Comparison of ENCODE assay signal across 23 mouse cellular contexts in the genomic region with DNA sequence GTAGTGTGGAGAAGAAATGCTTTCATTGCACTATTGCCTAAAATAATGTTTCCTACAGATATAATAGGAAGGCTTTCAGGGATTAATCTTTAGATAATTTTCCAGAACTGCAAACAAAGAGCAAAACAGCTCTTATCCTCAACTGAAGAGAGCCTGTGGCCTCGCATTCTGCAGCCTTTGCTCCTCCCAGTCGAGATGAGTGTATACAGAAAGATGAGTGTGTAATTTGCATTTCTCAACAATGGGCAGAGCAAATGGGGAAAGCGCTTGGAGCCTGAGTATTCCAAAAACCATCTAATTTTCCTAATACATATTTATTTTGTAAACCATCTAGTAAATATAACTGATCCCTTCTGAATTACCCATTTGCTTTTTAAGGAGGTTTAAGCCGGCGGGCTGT. TPM values are rescaled to one million over a fixed set of nuclear protein-coding genes. Genes with fewer than 3 reads are reported as not detected.
DNase-seq lines count a peak whose midpoint lies in the region; ATAC-seq and TF ChIP-seq lines count a peak whose summit lies in the region.
"Had no signal": no experiment of that assay in that cellular context is flagged by ENCODE, and none has a peak within 500 bp of the region (broad histone marks: within the 10 kb centered on the region; RNA-seq: fewer than 3 reads in every experiment).

No protein-coding gene starts in this region.

- peak; percentile 60 for ATAC-seq in forebrain, embryonic 14.5 days
- 0 out of 2 replicates have a peak, but pooled peaks have one; percentile 16 for ATAC-seq in midbrain, embryonic 12.5 days (ENCODE audit: low FRiP score, low read depth)
- no peak for ATAC-seq in midbrain, embryonic 11.5 days (ENCODE audit: low FRiP score)
- ATAC-seq in forebrain, embryonic 15.5 days (replicated peaks): 0 out of 2 replicates have a peak, but pooled peaks have one; percentile 33
- ATAC-seq: intestine, embryonic 15.5 days had no signal

- DNase-seq in forebrain, embryonic 14.5 days (ENCODE audit: low spot score): peak; percentile 52
- no peak for DNase-seq in forebrain, embryonic 10.5 days (ENCODE audit: extremely low spot score, low spot score)
- no peak for DNase-seq in midbrain, embryonic 11.5 days (ENCODE audit: low spot score, missing footprints)
- DNase-seq in brain, embryonic 14.5 days (ENCODE audit: low read depth): peak; percentile 67
- no peak for DNase-seq in spleen, postnatal 36 days (ENCODE audit: low spot score in 2 of 2)
- DNase-seq: adrenal gland, adult 2 months; adrenal gland, postnatal 14 days; embryo, embryonic 11 days; gastrocnemius, adult 2 months; gastrocnemius, postnatal 14 days; heart, adult 2 months; heart, postnatal 14 days; heart, postnatal 4 days; kidney, adult 11 months had no signal

- H3K4me3 ChIP-seq in forebrain, embryonic 14.5 days (ENCODE audit: low read depth, low read length): no peak overlapping the region
- H3K4me3 ChIP-seq in forebrain, embryonic 10.5 days: no peak overlapping the region
- no peak overlapping the region for H3K4me3 ChIP-seq in midbrain, embryonic 12.5 days
- no peak overlapping the region for H3K4me3 ChIP-seq in midbrain, embryonic 11.5 days (ENCODE audit: low read depth, low read length)
- H3K4me3 ChIP-seq in forebrain, embryonic 15.5 days: no peak overlapping the region
- H3K4me3 ChIP-seq: embryonic facial prominence, embryonic 10.5 days; embryonic facial prominence, embryonic 13.5 days; erythroblast, embryonic 14.5 days; gastrocnemius, adult 2 months; heart, adult 2 months; heart, embryonic 10.5 days; heart, embryonic 13.5 days; intestine, embryonic 15.5 days had no signal

- no peak overlapping the region for H3K9ac ChIP-seq in forebrain, embryonic 14.5 days (ENCODE audit: low read length)
- H3K9ac ChIP-seq in midbrain, embryonic 12.5 days (replicated peaks): no peak overlapping the region
- no peak overlapping the region for H3K9ac ChIP-seq in midbrain, embryonic 11.5 days (ENCODE audit: low read length)
- H3K9ac ChIP-seq in forebrain, embryonic 15.5 days (replicated peaks): no peak overlapping the region
- H3K9ac ChIP-seq: embryonic facial prominence, embryonic 13.5 days; heart, embryonic 13.5 days; intestine, embryonic 15.5 days had no signal

- H3K27ac ChIP-seq in forebrain, embryonic 14.5 days (ENCODE audit: low read depth, low read length): no peak overlapping the region
- no peak overlapping the region for H3K27ac ChIP-seq in forebrain, embryonic 10.5 days
- H3K27ac ChIP-seq in midbrain, embryonic 12.5 days (replicated peaks): no peak overlapping the region
- no peak overlapping the region for H3K27ac ChIP-seq in midbrain, embryonic 11.5 days (ENCODE audit: low read depth, low read length)
- H3K27ac ChIP-seq in forebrain, embryonic 15.5 days (replicated peaks): 0 out of 2 replicates have a peak overlapping the region, but pooled peaks have one; percentile 16
- H3K27ac ChIP-seq: embryonic facial prominence, embryonic 10.5 days; embryonic facial prominence, embryonic 13.5 days; gastrocnemius, adult 2 months; heart, adult 2 months; heart, embryonic 10.5 days; heart, embryonic 13.5 days; intestine, embryonic 15.5 days had no signal

- H3K9me3 ChIP-seq in forebrain, embryonic 14.5 days (replicated peaks; ENCODE audit: control insufficient read depth, low read length): no peaks in the 10 kb centered on the region
- no peaks in the 10 kb centered on the region for H3K9me3 ChIP-seq in forebrain, embryonic 10.5 days
- no peaks in the 10 kb centered on the region for H3K9me3 ChIP-seq in midbrain, embryonic 12.5 days
- no peaks in the 10 kb centered on the region for H3K9me3 ChIP-seq in midbrain, embryonic 11.5 days (ENCODE audit: control insufficient read depth, low read length)
- no peaks in the 10 kb centered on the region for H3K9me3 ChIP-seq in forebrain, embryonic 15.5 days
- H3K9me3 ChIP-seq: embryonic facial prominence, embryonic 10.5 days; embryonic facial prominence, embryonic 13.5 days; heart, embryonic 10.5 days; heart, embryonic 13.5 days; intestine, embryonic 15.5 days had no signal

- no peak for TF ChIP-seq POLR2A in brain, embryonic 14.5 days (IDR thresholded peaks at IDR 0.05; ENCODE audit: borderline replicate concordance, extremely low read depth, insufficient read depth, insufficient read length, poor library complexity, severe bottlenecking)

- H3K27me3 ChIP-seq in forebrain, embryonic 14.5 days (replicated peaks; ENCODE audit: control insufficient read depth, insufficient read depth, low read length): no peaks in the 10 kb centered on the region
- no peaks in the 10 kb centered on the region for H3K27me3 ChIP-seq in forebrain, embryonic 10.5 days (ENCODE audit: poor library complexity, severe bottlenecking)
- no peaks in the 10 kb centered on the region for H3K27me3 ChIP-seq in midbrain, embryonic 12.5 days
- no peaks in the 10 kb centered on the region for H3K27me3 ChIP-seq in midbrain, embryonic 11.5 days (ENCODE audit: control insufficient read depth, insufficient read depth, low read length)
- no peaks in the 10 kb centered on the region for H3K27me3 ChIP-seq in forebrain, embryonic 15.5 days
- H3K27me3 ChIP-seq: embryonic facial prominence, embryonic 13.5 days; heart, embryonic 13.5 days; intestine, embryonic 15.5 days had no signal

- TF ChIP-seq CTCF in brain, embryonic 14.5 days (IDR thresholded peaks at IDR 0.05; ENCODE audit: borderline replicate concordance, extremely low read depth, insufficient read depth, insufficient read length): no peak

- WGBS in forebrain, embryonic 14.5 days: 54% methylated on average over 5 of the region's 5 CpGs
- 86% methylated on average over 5 of the region's 5 CpGs for WGBS in forebrain, embryonic 10.5 days
- WGBS in midbrain, embryonic 12.5 days: 57% methylated on average over 5 of the region's 5 CpGs
- 70% methylated on average over 5 of the region's 5 CpGs for WGBS in midbrain, embryonic 11.5 days
- 46% methylated on average over 5 of the region's 5 CpGs for WGBS in forebrain, embryonic 15.5 days

- peaks cover 2% of the 10 kb centered on the region; the same call in 1 of the 2 replicates for H3K4me1 ChIP-seq in forebrain, embryonic 14.5 days (ENCODE audit: control insufficient read depth, insufficient read depth, low read length)
- H3K4me1 ChIP-seq in forebrain, embryonic 10.5 days: no peaks in the 10 kb centered on the region
- peaks cover 7% of the 10 kb centered on the region; the same call in 1 of the 2 replicates for H3K4me1 ChIP-seq in midbrain, embryonic 12.5 days
- H3K4me1 ChIP-seq in midbrain, embryonic 11.5 days (ENCODE audit: control insufficient read depth, insufficient read depth, low read length): peaks cover 4% of the 10 kb centered on the region; the same call in 1 of the 2 replicates
- peaks cover 17% of the 10 kb centered on the region for H3K4me1 ChIP-seq in forebrain, embryonic 15.5 days
- H3K4me1 ChIP-seq: embryonic facial prominence, embryonic 10.5 days; embryonic facial prominence, embryonic 13.5 days; intestine, embryonic 15.5 days had no signal

- H3K4me2 ChIP-seq in forebrain, embryonic 14.5 days (ENCODE audit: low read length): no peak overlapping the region
- no peak overlapping the region for H3K4me2 ChIP-seq in midbrain, embryonic 12.5 days (replicated peaks)
- H3K4me2 ChIP-seq in midbrain, embryonic 11.5 days: no peak overlapping the region
- H3K4me2 ChIP-seq in forebrain, embryonic 15.5 days (replicated peaks): no peak overlapping the region
- H3K4me2 ChIP-seq: embryonic facial prominence, embryonic 13.5 days; heart, embryonic 13.5 days; intestine, embryonic 15.5 days had no signal

- no peaks in the 10 kb centered on the region for H3K36me3 ChIP-seq in forebrain, embryonic 14.5 days (ENCODE audit: control insufficient read depth, insufficient read depth, low read length)
- H3K36me3 ChIP-seq in forebrain, embryonic 10.5 days (replicated peaks): no peaks in the 10 kb centered on the region
- H3K36me3 ChIP-seq in midbrain, embryonic 12.5 days: no peaks in the 10 kb centered on the region; the same call in 1 of the 2 replicates
- H3K36me3 ChIP-seq in midbrain, embryonic 11.5 days (ENCODE audit: control insufficient read depth, insufficient read depth, low read length): no peaks in the 10 kb centered on the region
- no peaks in the 10 kb centered on the region for H3K36me3 ChIP-seq in forebrain, embryonic 15.5 days
- H3K36me3 ChIP-seq: embryonic facial prominence, embryonic 10.5 days; embryonic facial prominence, embryonic 13.5 days; heart, embryonic 10.5 days; heart, embryonic 13.5 days; intestine, embryonic 15.5 days had no signal

RNA-seq across cellular contexts. Expression of gene St8sia1, which starts 38.3 kb away (rescaled TPM):
- 4.1 and 4.7 TPM in 2 replicates for polyA plus RNA-seq in forebrain, embryonic 14.5 days (2014; fragmentation: Nextera tagmentation; extraction: Ambion mirVana)
- polyA plus RNA-seq in forebrain, embryonic 10.5 days (2016; fragmentation: Nextera tagmentation; extraction: Ambion mirVana): 2.3 and 2.6 TPM in 2 replicates
- 7.9 and 9.3 TPM in 2 replicates for polyA plus RNA-seq in midbrain, embryonic 12.5 days (2016; fragmentation: Nextera tagmentation; extraction: Ambion mirVana)
- polyA plus RNA-seq in midbrain, embryonic 11.5 days (2014; fragmentation: Nextera tagmentation; extraction: Ambion mirVana): 3.8 and 5.4 TPM in 2 replicates
- polyA plus RNA-seq in brain, embryonic 14.5 days (2012; rRNA removed): 11.5 and 20.6 TPM in 2 replicates
- 5.5 and 6.9 TPM in 2 replicates for polyA plus RNA-seq in forebrain, embryonic 15.5 days (2015; fragmentation: Nextera tagmentation; extraction: Ambion mirVana)
- polyA plus RNA-seq: C2C12; erythroblast, embryonic 14.5 days had no signal

Comparison
In these comparisons a context has a peak if more than half of its experiments do, and no peak if none do; other contexts are left out.
1. DNase-seq: peak in forebrain, embryonic 14.5 days (single experiment) and brain, embryonic 14.5 days (single experiment); none in forebrain, embryonic 10.5 days (single experiment), midbrain, embryonic 11.5 days (single experiment) and spleen, postnatal 36 days (0 of 2).